Mouse (Mus musculus) embryo, embryonic 10 days (tissue): ENCODE data around the gene Hydin.
"Not testable (repeated sequence)": the region's sequence is repeated elsewhere in the genome, so short reads cannot be mapped to it uniquely, and the experiment has no call there.

ENCODE experiments used
- DNase-seq: peaks from one replicate; pipeline ENCODE4 v3.0.0-alpha.2; 2015; ENCODE audit warnings: low spot score

The Hydin gene

GRCm38 (mm10) chr8:110266741-110267140 lies at the start of gene Hydin:
Gene Hydin (plus strand): TSS chr8:110266977.
- peak; percentile 97 for DNase-seq

GRCm38 (mm10) chr8:110217198-110217597 lies 49.6 kb upstream of the Hydin start:
- no peak for DNase-seq

- DNase-seq = peak; percentile 100
Measured at GRCm38 (mm10) chr8:110217681-110218131, 49.1 kb upstream of the Hydin start.

GRCm38 (mm10) chr8:110218511-110218910 lies 48.3 kb upstream of the Hydin start:
- DNase-seq = no peak

GRCm38 (mm10) chr8:110220936-110221335 lies 45.8 kb upstream of the Hydin start:
- DNase-seq = no peak

- no peak for DNase-seq
Measured at GRCm38 (mm10) chr8:110230803-110231202, 36.0 kb upstream of the Hydin start.

- no peak for DNase-seq
Measured at GRCm38 (mm10) chr8:110242278-110243177, 24.2 kb upstream of the Hydin start.

GRCm38 (mm10) chr8:110244566-110244965 lies 22.2 kb upstream of the Hydin start:
- no peak for DNase-seq

GRCm38 (mm10) chr8:110247238-110247637 lies 19.5 kb upstream of the Hydin start:
- DNase-seq = peak; percentile 15

GRCm38 (mm10) chr8:110253986-110254385 lies 12.8 kb upstream of the Hydin start:
- no peak for DNase-seq

GRCm38 (mm10) chr8:110265796-110266305 lies 926 bp upstream of the Hydin start:
- DNase-seq = no peak

- DNase-seq = peak; percentile 41
Measured at GRCm38 (mm10) chr8:110267268-110267667, 491 bp downstream of the Hydin start.

- no peak for DNase-seq
Measured at GRCm38 (mm10) chr8:110270659-110271058, 3.9 kb downstream of the Hydin start.

GRCm38 (mm10) chr8:110273394-110273793 lies 6.6 kb downstream of the Hydin start:
- DNase-seq = no peak

GRCm38 (mm10) chr8:110275465-110276258 lies 8.9 kb downstream of the Hydin start:
- no peak for DNase-seq

- no peak for DNase-seq
Measured at GRCm38 (mm10) chr8:110276259-110276560, 9.4 kb downstream of the Hydin start.

- DNase-seq = no peak
Measured at GRCm38 (mm10) chr8:110312715-110313114, 45.9 kb downstream of the Hydin start.

- no peak for DNase-seq
Measured at GRCm38 (mm10) chr8:110315826-110316225, 49.0 kb downstream of the Hydin start.

- no peak for DNase-seq
Measured at GRCm38 (mm10) chr8:110319586-110319985, 52.8 kb downstream of the Hydin start.

GRCm38 (mm10) chr8:110321446-110321845 lies 54.7 kb downstream of the Hydin start:
- no peak for DNase-seq

GRCm38 (mm10) chr8:110323981-110324574 lies 57.3 kb downstream of the Hydin start:
- no peak for DNase-seq

GRCm38 (mm10) chr8:110327120-110327519 lies 60.3 kb downstream of the Hydin start:
- DNase-seq = not testable (repeated sequence)
